ENCODE assay signal across 8 mouse cellular contexts in genomic region chr2:78871971-78872860, GRCm38 (mm10). TPM values are rescaled to one million over a fixed set of nuclear protein-coding genes. Genes with fewer than 3 reads are reported as not detected.
A peak's percentile ranks its signal among the peaks of the same experiment; 100 is the strongest.
DNase-seq lines count a peak whose midpoint lies in the region; ATAC-seq and TF ChIP-seq lines count a peak whose summit lies in the region.

No protein-coding gene starts in this region.

- ATAC-seq in embryonic facial prominence, embryonic 13.5 days (ENCODE audit: insufficient number of reproducible peaks, insufficient read depth, low FRiP score, low TSS enrichment, low read depth) = no peak
- no peak for ATAC-seq in hindbrain, embryonic 11.5 days (ENCODE audit: low FRiP score)
- no peak for ATAC-seq in liver, embryonic 14.5 days (ENCODE audit: insufficient read depth)
- ATAC-seq in neural tube, embryonic 11.5 days (ENCODE audit: insufficient read depth, low FRiP score, low TSS enrichment) = no peak
- no peak for ATAC-seq in activated CD4-positive, CD25-positive, alpha-beta regulatory T cell, adult 4 months

- H3K9ac ChIP-seq in embryonic facial prominence, embryonic 13.5 days = peak overlapping the region; percentile 66
- H3K9ac ChIP-seq in hindbrain, embryonic 11.5 days (ENCODE audit: low read depth, low read length) = peak overlapping the region; percentile 62
- peak overlapping the region; percentile 46; the same call in 1 of the 2 replicates for H3K9ac ChIP-seq in liver, embryonic 14.5 days (replicated peaks)
- peak overlapping the region; percentile 62 for H3K9ac ChIP-seq in neural tube, embryonic 11.5 days (ENCODE audit: low read length)

- TF ChIP-seq CTCF in liver, embryonic 14.5 days (IDR thresholded peaks at IDR 0.05; ENCODE audit: low read depth) = no peak

- H3K36me3 ChIP-seq in embryonic facial prominence, embryonic 13.5 days = no peaks in the 10 kb centered on the region
- no peaks in the 10 kb centered on the region for H3K36me3 ChIP-seq in hindbrain, embryonic 11.5 days (ENCODE audit: control insufficient read depth, insufficient read depth, low read length)
- peaks cover 27% of the 10 kb centered on the region for H3K36me3 ChIP-seq in liver, embryonic 14.5 days (replicated peaks; ENCODE audit: control insufficient read depth, insufficient read depth, low read depth)
- no peaks in the 10 kb centered on the region for H3K36me3 ChIP-seq in neural tube, embryonic 11.5 days (ENCODE audit: control insufficient read depth, insufficient read depth, low read length)

- H3K27me3 ChIP-seq in embryonic facial prominence, embryonic 13.5 days = no peaks in the 10 kb centered on the region
- H3K27me3 ChIP-seq in hindbrain, embryonic 11.5 days (ENCODE audit: control insufficient read depth, insufficient read depth, low read length) = no peaks in the 10 kb centered on the region
- no peaks in the 10 kb centered on the region for H3K27me3 ChIP-seq in liver, embryonic 14.5 days (ENCODE audit: control insufficient read depth, insufficient read depth, low read length)
- H3K27me3 ChIP-seq in neural tube, embryonic 11.5 days (ENCODE audit: control insufficient read depth, insufficient read depth, low read length) = no peaks in the 10 kb centered on the region

- WGBS in embryonic facial prominence, embryonic 13.5 days = 27% methylated on average over 8 of the region's 8 CpGs
- WGBS in hindbrain, embryonic 11.5 days = 35% methylated on average over 8 of the region's 8 CpGs
- WGBS in liver, embryonic 14.5 days (ENCODE audit: insufficient replicate concordance) = 70% methylated on average over 8 of the region's 8 CpGs
- 31% methylated on average over 8 of the region's 8 CpGs for WGBS in neural tube, embryonic 11.5 days

- H3K9me3 ChIP-seq in embryonic facial prominence, embryonic 13.5 days = no peaks in the 10 kb centered on the region
- no peaks in the 10 kb centered on the region for H3K9me3 ChIP-seq in hindbrain, embryonic 11.5 days (ENCODE audit: control insufficient read depth, low read length)
- no peaks in the 10 kb centered on the region for H3K9me3 ChIP-seq in liver, embryonic 14.5 days (ENCODE audit: control insufficient read depth, low read length)
- no peaks in the 10 kb centered on the region for H3K9me3 ChIP-seq in neural tube, embryonic 11.5 days (ENCODE audit: control insufficient read depth, low read length)

- peak; percentile 12 for DNase-seq in adrenal gland, postnatal 14 days
- no peak for DNase-seq in adrenal gland, adult 2 months
- peak; percentile 34 for DNase-seq in CD4-positive helper T cell, adult 2 months (ENCODE audit: low read depth, low spot score)
- peak; percentile 59 for DNase-seq in hindbrain, embryonic 11.5 days (ENCODE audit: low spot score)
- DNase-seq in liver, embryonic 14.5 days (ENCODE audit: low read depth in 3 of 3, low spot score in 3 of 3) = no peak
- DNase-seq in neural tube, embryonic 11.5 days (ENCODE audit: low spot score) = peak; percentile 55

- H3K4me2 ChIP-seq in embryonic facial prominence, embryonic 13.5 days = peak overlapping the region; percentile 67
- H3K4me2 ChIP-seq in hindbrain, embryonic 11.5 days (replicated peaks; ENCODE audit: low read depth, low read length) = peak overlapping the region; percentile 54
- H3K4me2 ChIP-seq in liver, embryonic 14.5 days (ENCODE audit: low read depth) = peak overlapping the region; percentile 75
- peak overlapping the region; percentile 71 for H3K4me2 ChIP-seq in neural tube, embryonic 11.5 days (ENCODE audit: low read depth)

- H3K4me3 ChIP-seq in embryonic facial prominence, embryonic 13.5 days = peak overlapping the region; percentile 69
- peak overlapping the region; percentile 79 for H3K4me3 ChIP-seq in hindbrain, embryonic 11.5 days (ENCODE audit: low read depth, low read length)
- H3K4me3 ChIP-seq in liver, embryonic 14.5 days (ENCODE audit: insufficient read depth in 1 of 2, low read depth in 2 of 2, low read length in 2 of 2) = peak overlapping the region in 1 of 2 experiments; percentile 100; a peak in 2 of 4 replicates
- peak overlapping the region; percentile 30 for H3K4me3 ChIP-seq in neural tube, embryonic 11.5 days (ENCODE audit: low read depth, low read length)

- H3K27ac ChIP-seq in embryonic facial prominence, embryonic 13.5 days = peak overlapping the region; percentile 73
- H3K27ac ChIP-seq in hindbrain, embryonic 11.5 days (ENCODE audit: low read depth, low read length) = peak overlapping the region; percentile 54
- peak overlapping the region; percentile 7 for H3K27ac ChIP-seq in liver, embryonic 14.5 days
- H3K27ac ChIP-seq in neural tube, embryonic 11.5 days (ENCODE audit: low read depth, low read length) = peak overlapping the region; percentile 45

- peaks cover 36% of the 10 kb centered on the region for H3K4me1 ChIP-seq in embryonic facial prominence, embryonic 13.5 days
- H3K4me1 ChIP-seq in hindbrain, embryonic 11.5 days (replicated peaks; ENCODE audit: control insufficient read depth, insufficient read depth, low read length) = peaks cover 3% of the 10 kb centered on the region; the same call in 1 of the 2 replicates
- peaks cover 22 to 26% of the 10 kb centered on the region in 2 experiments for H3K4me1 ChIP-seq in liver, embryonic 14.5 days (replicated peaks; ENCODE audit: control insufficient read depth in 2 of 2, insufficient read depth in 2 of 2, low read length in 1 of 2)
- H3K4me1 ChIP-seq in neural tube, embryonic 11.5 days (ENCODE audit: control insufficient read depth, insufficient read depth, low read length) = peaks cover 19% of the 10 kb centered on the region

- TF ChIP-seq EP300 in liver, embryonic 14.5 days (IDR thresholded peaks at IDR 0.05; ENCODE audit: low read depth) = no peak

RNA-seq across cellular contexts. Expression of gene Ube2e3, which starts 4.3 kb away (rescaled TPM):
- 54.3 and 61.0 TPM in 2 replicates for total RNA-seq in adrenal gland, postnatal 14 days (2021)
- 10 to 100 TPM; 41.4 to 48.7 TPM for total RNA-seq in adrenal gland, adult 2 months (2021)
- 57.7 and 62.7 TPM in 2 replicates for polyA plus RNA-seq in adrenal gland, adult 2 months (2012; rRNA removed)
- polyA plus RNA-seq in embryonic facial prominence, embryonic 13.5 days (2015; fragmentation: Nextera tagmentation; extraction: Ambion mirVana) = 180 and 197 TPM in 2 replicates
- polyA plus RNA-seq in hindbrain, embryonic 11.5 days (2014; fragmentation: Nextera tagmentation; extraction: Ambion mirVana) = 279 and 291 TPM in 2 replicates
- 30.0 and 39.1 TPM in 2 replicates for polyA plus RNA-seq in liver, embryonic 14.5 days (2012; rRNA removed)
- polyA plus RNA-seq in liver, embryonic 14.5 days (2014; fragmentation: Nextera tagmentation; extraction: Ambion mirVana) = 92.1 and 104 TPM in 2 replicates
- 233 and 245 TPM in 2 replicates for polyA plus RNA-seq in neural tube, embryonic 11.5 days (2014; fragmentation: Nextera tagmentation; extraction: Ambion mirVana)
- polyA plus RNA-seq in activated CD4-positive, CD25-positive, alpha-beta regulatory T cell, adult 4 months (2017; shearing (Covaris generic)) = 1 to 10 TPM; 9.0 to 9.5 TPM

Comparison
In these comparisons a context has a peak if more than half of its experiments do, and no peak if none do; other contexts are left out.
1. DNase-seq: peak in adrenal gland, postnatal 14 days (single experiment), CD4-positive helper T cell, adult 2 months (single experiment), hindbrain, embryonic 11.5 days (single experiment) and neural tube, embryonic 11.5 days (single experiment); none in adrenal gland, adult 2 months (single experiment) and liver, embryonic 14.5 days (0 of 3).
2. H3K27ac ChIP-seq: peak in every context shown above with its lines; median percentile 73 in embryonic facial prominence, embryonic 13.5 days; 54 in hindbrain, embryonic 11.5 days; 45 in neural tube, embryonic 11.5 days; 7 in liver, embryonic 14.5 days.
3. Peak in every context shown above with its lines, with median percentiles within 50 percentile points of each other: H3K4me2 ChIP-seq and H3K9ac ChIP-seq.